Mouse (Mus musculus) hindbrain, embryonic 12.5 days (tissue): Measurements from ENCODE around the gene Crtac1. TPM values are rescaled to one million over a fixed set of nuclear protein-coding genes. Genes with fewer than 3 reads are reported as not detected.

ENCODE experiments used
- ATAC-seq: fragments of 200-750 bp; cut with Nextera tagmentation; 2 replicates; pipeline ENCODE4 v1.8.0; 2017; ENCODE audit warnings: moderate TSS enrichment; ENCODE audit not compliant: low FRiP score
- H3K27ac ChIP-seq: fragments of 300-500 bp; sonication (generic); 2 replicates; pipeline ENCODE4 v1.5.1; 2016; ENCODE audit warnings: mild to moderate bottlenecking
- H3K27me3 ChIP-seq: fragments of 300-500 bp; sonication (generic); 2 replicates; pipeline ENCODE4 v1.6.1; 2016; ENCODE audit warnings: mild to moderate bottlenecking
- H3K36me3 ChIP-seq: fragments of 300-500 bp; sonication (generic); 2 replicates; pipeline ENCODE4 v1.6.1; 2016; ENCODE audit warnings: mild to moderate bottlenecking
- H3K4me1 ChIP-seq: fragments of 300-500 bp; sonication (generic); 2 replicates; pipeline ENCODE4 v1.6.1; 2016
- H3K4me2 ChIP-seq: fragments of 300-500 bp; sonication (generic); replicated peaks from 2 replicates; pipeline ENCODE4 v1.6.1; 2016; ENCODE audit warnings: mild to moderate bottlenecking
- H3K4me3 ChIP-seq: fragments of 300-500 bp; sonication (generic); 2 replicates; pipeline ENCODE4 v1.5.1; 2016; ENCODE audit warnings: mild to moderate bottlenecking
- H3K9ac ChIP-seq: fragments of 300-500 bp; sonication (generic); 2 replicates; pipeline ENCODE4 v1.6.1; 2016; ENCODE audit warnings: mild to moderate bottlenecking, moderate library complexity
- H3K9me3 ChIP-seq: fragments of 300-500 bp; sonication (generic); replicated peaks from 2 replicates; pipeline ENCODE4 v1.6.1; 2016; ENCODE audit warnings: mild to moderate bottlenecking
- WGBS: fragments of 180-500 bp; shearing (Covaris S2); methylation state at CpG from one replicate; pipeline ENCODE4 v1.1.7; 2016; 5-methylcytosine and 5-hydroxymethylcytosine counted together
- polyA plus RNA-seq: library from polyadenylated mRNA; unstranded; fragments of >200 nt; fragmentation: Nextera tagmentation; extraction: Ambion mirVana; gene quantifications from 2 replicates; pipeline ENCODE4 v1.2.1, GENCODE M21; 2016

Crtac1 gene
- polyA plus RNA-seq, 1 experiment from 2014 or later: 14.8 TPM

DNA sequence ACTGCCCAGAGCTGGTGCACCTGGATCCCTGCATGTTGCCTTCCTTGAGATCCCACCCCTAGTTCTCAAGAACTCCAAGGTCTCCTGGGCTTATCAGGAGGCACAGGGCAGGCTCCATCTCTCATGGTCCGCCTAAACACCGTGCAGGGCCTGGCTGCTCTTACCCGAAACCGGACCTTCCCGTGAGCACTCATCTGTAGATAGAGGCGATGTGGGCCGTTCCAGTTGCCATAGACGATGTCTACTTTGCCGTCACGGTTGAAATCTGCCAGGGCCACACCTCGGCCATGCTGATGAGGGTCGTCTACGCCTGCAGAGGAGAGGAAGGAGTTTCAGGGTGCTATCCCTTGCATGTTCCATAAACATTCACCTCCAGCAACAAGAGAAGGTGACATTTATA is 127.1 kb downstream of the Crtac1 start:
- H3K9me3 ChIP-seq: no peaks in the 10 kb centered on the region
- no peak overlapping the region for H3K9ac ChIP-seq
- no peaks in the 10 kb centered on the region; the same call in 1 of the 2 replicates for H3K27me3 ChIP-seq
- no peak overlapping the region for H3K4me3 ChIP-seq
- H3K36me3 ChIP-seq: no peaks in the 10 kb centered on the region
- no peak for ATAC-seq
- 88% methylated on average over 13 of the region's 13 CpGs for WGBS
- no peak overlapping the region for H3K4me2 ChIP-seq
- H3K27ac ChIP-seq: no peak overlapping the region
- H3K4me1 ChIP-seq: peaks cover 29% of the 10 kb centered on the region

DNA sequence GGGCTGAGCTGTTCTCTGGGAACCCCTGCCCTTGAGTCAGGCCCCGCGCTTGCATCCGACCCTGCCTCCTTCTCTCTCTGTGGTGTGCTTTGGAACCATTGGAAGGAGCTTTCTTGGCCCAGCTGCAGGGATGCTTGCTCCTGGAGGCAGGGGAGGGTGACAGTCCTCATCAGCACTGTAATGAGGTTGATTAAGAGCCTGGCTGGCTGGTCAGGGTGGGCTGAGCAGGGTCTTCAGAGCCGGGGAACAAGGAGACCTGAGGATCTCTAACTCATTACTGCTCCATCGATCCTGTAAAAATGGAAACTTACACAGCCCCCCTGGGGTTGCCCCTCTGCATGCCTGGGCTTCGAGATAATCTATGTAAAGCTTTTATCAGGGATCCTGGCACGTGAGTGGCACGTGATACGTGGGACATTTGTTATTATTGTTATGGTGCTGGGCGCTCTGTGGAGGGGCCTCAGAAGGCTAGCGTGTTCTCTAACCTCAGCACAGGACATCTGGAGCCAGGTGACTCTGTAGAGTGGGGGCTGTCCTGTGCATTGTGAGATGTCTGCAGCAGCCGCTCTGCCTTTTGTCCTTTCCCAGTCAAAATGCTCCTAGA is 128.3 kb downstream of the Crtac1 start:
- no peak overlapping the region for H3K9ac ChIP-seq
- H3K4me3 ChIP-seq: no peak overlapping the region
- no peaks in the 10 kb centered on the region for H3K9me3 ChIP-seq

DNA sequence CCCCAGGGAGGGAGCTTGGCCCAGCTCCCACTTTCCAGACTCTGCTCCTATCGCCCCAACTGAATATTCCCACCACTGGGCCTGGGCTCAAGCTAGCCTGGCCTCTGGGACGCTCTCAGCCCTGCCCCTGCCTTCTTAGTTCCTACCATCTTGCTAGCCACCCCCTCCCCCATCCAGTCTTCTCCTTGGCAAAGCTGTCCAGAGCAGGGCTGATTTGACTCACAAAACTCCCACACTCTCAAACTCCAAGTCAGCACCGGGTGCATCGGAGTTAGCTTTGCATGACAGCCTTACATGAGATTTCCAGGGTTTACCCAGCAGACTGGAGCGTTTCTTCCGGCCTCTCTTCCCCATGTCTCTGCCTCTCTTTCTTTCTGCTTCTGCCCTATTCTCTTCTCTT is 138.4 kb downstream of the Crtac1 start:
- 67% methylated on average over 6 of the region's 6 CpGs for WGBS
- ATAC-seq: no peak
- Histone ChIP-seq H3K9ac (no peak overlapping the region), H3K27ac (no peak overlapping the region), H3K9me3 (no peaks in the 10 kb centered on the region), H3K36me3 (no peaks in the 10 kb centered on the region), H3K4me2 (no peak overlapping the region), H3K27me3 (no peaks in the 10 kb centered on the region; the same call in 1 of the 2 replicates), H3K4me3 (no peak overlapping the region), H3K4me1 (peaks cover 30% of the 10 kb centered on the region)

More for the DNA sequence above, 128.3 kb downstream of the Crtac1 start:
- no peaks in the 10 kb centered on the region for H3K36me3 ChIP-seq
- H3K4me2 ChIP-seq: no peak overlapping the region
- WGBS: 57% methylated on average over 12 of the region's 12 CpGs
- peaks cover 34% of the 10 kb centered on the region for H3K4me1 ChIP-seq
- no peaks in the 10 kb centered on the region; the same call in 1 of the 2 replicates for H3K27me3 ChIP-seq
- H3K27ac ChIP-seq: peak overlapping the region; percentile 48
- no peak for ATAC-seq

DNA sequence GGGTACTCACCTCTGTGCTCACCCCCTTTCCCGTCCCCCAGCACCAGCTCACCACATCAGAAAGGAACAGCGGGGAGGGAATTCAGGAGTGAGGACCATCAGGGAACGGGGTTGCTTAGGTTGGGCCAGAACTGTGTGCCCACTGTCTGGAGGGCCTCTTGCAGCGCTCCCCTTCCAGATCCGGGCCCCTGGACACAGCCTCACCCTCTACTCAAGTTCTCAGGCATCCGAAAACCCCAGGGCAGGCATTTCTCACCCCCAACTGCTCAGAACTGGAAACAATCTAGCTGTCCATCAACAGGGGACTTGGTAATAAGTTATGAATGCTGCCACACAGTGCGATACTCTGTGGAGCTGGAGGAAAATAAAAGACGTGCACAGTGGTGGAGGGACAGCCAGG is 139.5 kb downstream of the Crtac1 start:
- ATAC-seq: peak; percentile 67; the same call in 1 of the 2 replicates
- whole genome bisulfite sequencing: 22% methylated on average over 8 of the region's 8 CpGs

DNA sequence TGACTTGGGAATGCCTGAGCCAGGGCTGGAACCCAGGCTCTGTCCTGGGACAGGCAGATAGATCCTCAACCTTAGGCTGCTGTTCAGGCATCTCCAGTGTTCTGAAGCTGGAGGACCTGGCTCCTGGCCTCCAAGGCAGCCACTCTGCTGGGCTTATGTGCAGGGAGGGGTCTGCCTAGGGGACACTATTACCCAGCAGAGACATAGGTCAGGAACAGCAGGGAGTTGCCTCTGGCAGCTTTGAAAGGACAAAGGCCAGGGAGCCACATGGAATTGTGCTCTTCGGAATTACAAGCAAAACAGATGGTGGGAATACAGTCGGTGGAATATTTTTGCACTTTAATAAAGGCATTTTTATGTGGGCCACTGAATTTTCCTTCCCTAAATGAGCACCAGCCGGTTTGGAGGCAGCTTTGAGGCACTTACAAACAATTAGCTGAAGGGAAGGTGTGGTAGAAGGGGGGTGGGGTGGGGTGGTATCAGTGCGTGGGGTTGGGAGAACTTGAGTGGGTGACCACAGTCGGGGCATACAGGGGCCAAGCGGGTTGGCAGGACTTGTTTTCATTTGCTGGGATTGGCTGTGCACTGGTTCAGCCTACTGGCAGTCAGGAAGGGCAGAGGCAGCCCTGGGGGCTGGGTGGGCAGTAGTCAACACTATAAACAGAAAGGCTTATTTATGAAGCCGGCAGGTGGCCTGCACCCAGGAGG is 140.5 kb downstream of the Crtac1 start:
- ATAC-seq: no peak
- 19% methylated on average over 7 of the region's 7 CpGs for WGBS
- H3K27ac ChIP-seq: peak overlapping the region; percentile 44

More for the DNA sequence above, 139.5 kb downstream of the Crtac1 start:
- H3K9me3 ChIP-seq: no peaks in the 10 kb centered on the region
- peaks cover 30% of the 10 kb centered on the region for H3K4me1 ChIP-seq
- H3K4me3 ChIP-seq: no peak overlapping the region
- H3K27ac ChIP-seq: peak overlapping the region; percentile 46; the same call in 1 of the 2 replicates
- H3K27me3 ChIP-seq: no peaks in the 10 kb centered on the region; the same call in 1 of the 2 replicates
- 0 out of 2 replicates have a peak overlapping the region, but pooled peaks have one; percentile 6 for H3K4me2 ChIP-seq
- peak overlapping the region; percentile 10; the same call in 1 of the 2 replicates for H3K9ac ChIP-seq
- no peaks in the 10 kb centered on the region for H3K36me3 ChIP-seq

DNA sequence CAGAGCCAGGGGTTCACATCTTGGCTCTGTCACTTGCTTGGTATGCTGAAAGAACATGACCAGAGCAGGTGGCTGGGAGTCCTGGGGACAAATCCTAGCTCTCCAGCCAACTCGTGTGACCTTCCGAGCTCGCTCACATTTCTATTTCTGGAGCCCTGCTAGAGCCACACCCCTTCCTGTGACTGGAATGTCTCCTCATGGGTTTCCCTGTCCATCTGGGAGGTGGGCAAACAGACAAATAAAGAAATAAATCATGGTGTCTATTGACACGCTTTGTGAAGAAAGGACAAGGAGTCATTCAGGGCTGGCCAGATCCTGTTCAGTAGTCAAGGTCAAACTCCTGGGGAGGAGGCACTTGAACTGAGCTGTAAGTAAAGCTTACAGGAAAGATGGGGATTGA is 143.2 kb downstream of the Crtac1 start:
- Histone ChIP-seq H3K4me3 (no peak overlapping the region), H3K27ac (no peak overlapping the region), H3K4me2 (no peak overlapping the region), H3K36me3 (no peaks in the 10 kb centered on the region), H3K4me1 (peaks cover 29% of the 10 kb centered on the region), H3K9ac (no peak overlapping the region), H3K9me3 (no peaks in the 10 kb centered on the region), H3K27me3 (peaks cover 4% of the 10 kb centered on the region; the same call in 1 of the 2 replicates)
- 70% methylated on average over 4 of the region's 4 CpGs for WGBS
- ATAC-seq: no peak

More for the DNA sequence above, 140.5 kb downstream of the Crtac1 start:
- H3K9ac ChIP-seq: no peak overlapping the region
- H3K27me3 ChIP-seq: no peaks in the 10 kb centered on the region; the same call in 1 of the 2 replicates
- no peaks in the 10 kb centered on the region for H3K36me3 ChIP-seq
- H3K9me3 ChIP-seq: no peaks in the 10 kb centered on the region
- peaks cover 30% of the 10 kb centered on the region for H3K4me1 ChIP-seq
- H3K4me2 ChIP-seq: no peak overlapping the region
- H3K4me3 ChIP-seq: no peak overlapping the region

GRCm38 (mm10) chr19:42284178-42284577 is 147.4 kb downstream of the Crtac1 start:
- Histone ChIP-seq H3K4me1 (peaks cover 9% of the 10 kb centered on the region; the same call in 1 of the 2 replicates), H3K4me3 (no peak overlapping the region), H3K9me3 (no peaks in the 10 kb centered on the region), H3K4me2 (no peak overlapping the region), H3K27ac (no peak overlapping the region), H3K27me3 (0 out of 2 replicates have a peak, but pooled peaks cover 4% of the 10 kb centered on the region), H3K9ac (no peak overlapping the region), H3K36me3 (no peaks in the 10 kb centered on the region)
- ATAC-seq: no peak
- 83% methylated on average over 8 of the region's 8 CpGs for WGBS

DNA sequence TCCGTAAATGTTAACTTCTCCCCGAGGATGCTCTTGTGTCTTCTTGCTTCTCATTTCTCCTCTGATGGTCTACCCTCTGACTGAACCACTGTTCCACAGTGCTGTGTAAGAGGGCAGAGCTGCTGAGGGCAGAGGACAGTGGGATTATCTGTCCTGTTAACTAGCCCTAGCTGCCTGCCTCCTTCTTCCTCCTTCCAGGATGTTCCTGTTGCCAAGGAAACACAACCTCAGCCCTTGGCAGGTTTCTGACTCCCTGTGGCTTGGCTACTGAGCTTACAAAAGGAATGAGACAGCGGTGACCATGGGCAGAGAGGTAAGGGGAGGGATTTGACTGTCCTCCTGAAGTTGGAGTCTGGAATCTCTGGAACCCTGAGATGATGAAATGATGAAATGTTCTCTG is 152.0 kb downstream of the Crtac1 start:
- Histone ChIP-seq H3K27ac (no peak overlapping the region), H3K36me3 (no peaks in the 10 kb centered on the region), H3K4me1 (peaks cover 7% of the 10 kb centered on the region; the same call in 1 of the 2 replicates), H3K27me3 (0 out of 2 replicates have a peak, but pooled peaks cover 4% of the 10 kb centered on the region), H3K4me3 (no peak overlapping the region), H3K9me3 (no peaks in the 10 kb centered on the region), H3K9ac (no peak overlapping the region), H3K4me2 (no peak overlapping the region)
- 55% methylated on average over 3 of the region's 3 CpGs for WGBS
- ATAC-seq: no peak

DNA sequence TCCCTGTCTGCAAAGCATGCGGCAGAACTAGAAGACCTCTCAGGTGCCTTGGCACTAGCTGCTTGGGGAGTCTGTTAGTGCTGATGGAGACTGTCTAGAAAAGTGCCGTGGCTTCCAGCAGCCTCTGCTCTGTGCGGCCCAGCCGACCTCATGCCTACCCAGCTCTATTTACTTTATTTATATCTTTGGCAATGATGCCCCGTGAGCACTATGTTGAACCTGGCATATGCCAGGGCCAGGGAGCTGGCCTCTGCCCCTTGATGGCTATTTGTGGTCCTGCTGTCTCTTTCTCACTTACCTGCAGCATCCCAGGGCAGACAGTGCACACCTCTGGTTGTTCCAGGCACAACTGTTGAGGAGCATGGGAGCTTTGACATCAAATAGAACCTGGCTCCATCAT is 153.1 kb downstream of the Crtac1 start:
- no peak overlapping the region for H3K4me2 ChIP-seq
- no peak overlapping the region for H3K4me3 ChIP-seq
- no peak overlapping the region for H3K9ac ChIP-seq
- H3K36me3 ChIP-seq: no peaks in the 10 kb centered on the region
- no peaks in the 10 kb centered on the region for H3K27me3 ChIP-seq
- no peak overlapping the region for H3K27ac ChIP-seq
- peaks cover 6% of the 10 kb centered on the region; the same call in 1 of the 2 replicates for H3K4me1 ChIP-seq
- WGBS: 84% methylated on average over 5 of the region's 5 CpGs
- no peak for ATAC-seq
- no peaks in the 10 kb centered on the region for H3K9me3 ChIP-seq

DNA sequence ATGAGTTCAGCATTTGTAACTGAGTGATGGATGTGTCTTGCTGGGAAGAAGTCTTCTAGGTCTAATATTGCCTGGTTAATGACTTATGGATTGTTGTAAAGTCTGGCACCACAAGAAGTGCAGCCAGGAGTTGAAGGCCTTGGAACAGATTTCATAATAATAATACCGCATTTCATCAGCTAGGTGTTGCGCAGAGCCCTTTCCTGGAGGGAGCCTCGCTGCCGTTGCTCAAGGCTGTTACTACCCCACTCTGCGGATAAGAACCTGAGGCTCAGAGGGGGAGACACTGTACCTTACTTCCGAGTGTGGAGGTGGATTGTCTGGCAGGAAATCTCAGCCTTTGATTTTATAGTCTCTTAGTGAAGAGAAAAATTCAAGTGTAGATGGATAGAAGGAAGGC is 154.3 kb downstream of the Crtac1 start:
- no peaks in the 10 kb centered on the region for H3K9me3 ChIP-seq
- WGBS: 86% methylated on average over 6 of the region's 6 CpGs
- no peak overlapping the region for H3K9ac ChIP-seq
- H3K27ac ChIP-seq: no peak overlapping the region
- no peak overlapping the region for H3K4me3 ChIP-seq
- no peaks in the 10 kb centered on the region for H3K27me3 ChIP-seq
- no peaks in the 10 kb centered on the region for H3K36me3 ChIP-seq
- H3K4me2 ChIP-seq: no peak overlapping the region
- ATAC-seq: no peak
- H3K4me1 ChIP-seq: peaks cover 6% of the 10 kb centered on the region; the same call in 1 of the 2 replicates

DNA sequence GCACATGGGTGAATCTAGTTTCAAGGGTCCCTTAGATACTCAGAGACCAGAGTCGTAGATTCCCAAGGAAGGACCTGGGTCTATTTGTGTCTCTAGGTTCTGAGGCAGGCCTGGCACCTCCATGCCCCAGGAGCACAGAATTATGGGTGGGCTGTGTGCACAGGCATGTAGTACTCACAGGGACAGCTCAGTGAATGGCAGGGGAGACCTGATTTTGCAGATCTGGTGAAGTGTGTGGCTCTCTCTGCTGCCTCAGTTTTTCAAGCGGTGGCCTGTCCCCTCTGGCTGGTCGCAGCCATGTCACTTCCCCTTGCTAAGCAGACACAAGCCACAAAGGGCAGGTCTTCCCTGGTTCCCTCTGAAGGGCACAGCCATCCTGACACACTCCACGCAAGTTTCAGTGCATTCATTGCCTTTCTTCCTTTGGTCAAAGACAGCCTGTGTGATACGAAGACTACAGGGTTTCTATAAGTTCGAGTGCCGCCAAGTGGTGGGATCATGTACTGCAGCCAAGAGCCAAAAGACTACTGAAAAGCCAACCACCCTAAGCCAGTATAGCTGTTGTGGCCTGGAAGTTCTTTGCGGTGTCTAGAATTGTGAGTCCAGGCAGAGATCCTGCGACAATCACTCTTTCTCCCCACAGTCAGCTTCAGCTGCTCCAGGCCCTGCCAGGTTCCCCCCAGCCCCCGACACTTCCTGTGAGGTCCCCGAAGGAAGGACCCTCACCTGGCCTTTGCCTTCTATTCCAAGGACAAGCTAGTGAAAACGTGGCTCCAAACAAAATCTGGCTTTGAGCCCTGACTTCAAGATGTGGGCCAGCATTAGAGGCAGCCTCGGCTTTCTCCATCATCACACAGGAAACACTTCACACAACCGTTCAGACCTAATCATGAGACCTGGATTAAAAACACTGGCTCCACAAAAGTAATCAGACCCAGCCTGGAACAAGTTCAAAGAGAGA is 159.3 kb downstream of the Crtac1 start:
- H3K9ac ChIP-seq: no peak overlapping the region
- 45% methylated on average over 14 of the region's 14 CpGs for WGBS
- no peak overlapping the region for H3K4me3 ChIP-seq

DNA sequence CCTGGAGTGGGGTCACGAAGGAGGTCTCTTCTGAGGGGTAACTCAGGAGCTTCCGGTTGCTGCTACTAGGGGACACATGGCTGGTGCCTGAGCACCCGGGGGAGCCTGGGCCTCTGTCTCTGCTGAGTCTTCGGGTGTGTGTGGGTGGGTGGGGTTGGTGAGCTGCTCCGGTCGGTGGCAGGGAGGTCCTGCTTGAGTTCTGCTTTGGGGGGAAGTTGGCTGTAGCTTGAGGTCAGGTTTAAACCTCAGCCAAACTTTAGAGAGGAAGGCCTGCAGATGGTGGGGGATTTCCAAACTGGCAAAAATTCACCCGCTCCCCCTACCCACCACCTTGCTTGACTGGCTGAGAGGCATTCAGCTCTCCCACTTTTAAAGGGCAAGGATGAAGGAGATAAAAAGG is 160.4 kb downstream of the Crtac1 start:
- WGBS: 82% methylated on average over 7 of the region's 7 CpGs
- Histone ChIP-seq H3K27me3 (peaks cover 19% of the 10 kb centered on the region), H3K9me3 (no peaks in the 10 kb centered on the region), H3K27ac (no peak overlapping the region), H3K9ac (no peak overlapping the region), H3K4me2 (no peak overlapping the region), H3K36me3 (no peaks in the 10 kb centered on the region), H3K4me1 (peaks cover 6% of the 10 kb centered on the region), H3K4me3 (no peak overlapping the region)
- ATAC-seq: no peak

More for the DNA sequence above, 159.3 kb downstream of the Crtac1 start:
- Histone ChIP-seq H3K36me3 (no peaks in the 10 kb centered on the region), H3K27me3 (peaks cover 14% of the 10 kb centered on the region), H3K9me3 (no peaks in the 10 kb centered on the region), H3K4me2 (no peak overlapping the region), H3K27ac (no peak overlapping the region), H3K4me1 (peaks cover 6% of the 10 kb centered on the region)
- peak; percentile 44; the same call in 1 of the 2 replicates for ATAC-seq
